Mouse (Mus musculus) MEL (cell line): ENCODE results near the gene 1700011L22Rik. TPM values are rescaled to one million over a fixed set of nuclear protein-coding genes. Genes with fewer than 3 reads are reported as not detected.

Source experiments
- DNase-seq: peaks from one replicate; pipeline ENCODE4 v3.0.0; 2011; ENCODE audit warnings: low read depth, low spot score
- H3K27ac ChIP-seq: 2 replicates; pipeline ENCODE4 v1.5.1; 2012; ENCODE audit warnings: low read depth, mild to moderate bottlenecking, control low read depth, low read length, moderate library complexity; ENCODE audit not compliant: control insufficient read depth
- H3K27me3 ChIP-seq, 2 experiments: fragments of 150-350 bp in 1 of 2; sonication (generic) in 1 of 2; 2 replicates each; pipeline ENCODE4 v1.6.1; 2012; ENCODE audit warnings: low read length in 2 of 2, mild to moderate bottlenecking in 2 of 2, improper control_type of control experiment in 1 of 2, moderate library complexity in 1 of 2; ENCODE audit not compliant: insufficient read depth in 2 of 2, control insufficient read depth in 1 of 2
- H3K36me3 ChIP-seq, 2 experiments: 2 replicates each; pipeline ENCODE4 v1.6.1; 2012 to 2014; ENCODE audit warnings: low read length in 2 of 2, improper control_type of control experiment in 1 of 2, inconsistent platforms in 1 of 2, mild to moderate bottlenecking in 1 of 2; ENCODE audit not compliant: insufficient read depth in 2 of 2, control insufficient read depth in 1 of 2
- H3K4me1 ChIP-seq, 2 experiments: fragments of 150-350 bp in 1 of 2; sonication (generic) in 1 of 2; 2 replicates each; pipeline ENCODE4 v1.6.1; 2012; ENCODE audit warnings: low read length in 2 of 2, improper control_type of control experiment in 1 of 2, mild to moderate bottlenecking in 1 of 2; ENCODE audit not compliant: insufficient read depth in 2 of 2, control insufficient read depth in 1 of 2
- H3K4me3 ChIP-seq, 2 experiments: fragments of 150-350 bp in 1 of 2; sonication (generic) in 1 of 2; 2 replicates each; pipeline ENCODE4 v1.5.1; 2012; ENCODE audit warnings: low read depth in 2 of 2, low read length in 2 of 2, mild to moderate bottlenecking in 2 of 2, moderate library complexity in 2 of 2, control low read depth in 1 of 2, improper control_type of control experiment in 1 of 2; ENCODE audit not compliant: control insufficient read depth in 1 of 2, insufficient read depth in 1 of 2
- H3K79me2 ChIP-seq: 2 replicates; pipeline ENCODE4 v1.6.1; 2012; ENCODE audit warnings: mild to moderate bottlenecking, low read length, moderate library complexity; ENCODE audit not compliant: control insufficient read depth, poor library complexity, insufficient read depth
- H3K9ac ChIP-seq: 2 replicates; pipeline ENCODE4 v1.6.1; 2012; ENCODE audit warnings: low read depth, mild to moderate bottlenecking, control low read depth, low read length, moderate library complexity; ENCODE audit not compliant: control insufficient read depth, poor library complexity, severe bottlenecking
- H3K9me3 ChIP-seq: fragments of 150-350 bp; sonication (generic); replicated peaks from 2 replicates; pipeline ENCODE4 v1.6.1; 2012; ENCODE audit warnings: mild to moderate bottlenecking, low read length, improper control_type of control experiment, moderate library complexity; ENCODE audit not compliant: insufficient read depth
- BHLHE40 ChIP-seq: IDR thresholded peaks from 2 replicates; pipeline ENCODE4 v1.6.1; 2012; ENCODE audit warnings: low read depth, mild to moderate bottlenecking, inconsistent platforms, low read length, improper control_type of control experiment, borderline replicate concordance
- E2F4 ChIP-seq: IDR thresholded peaks from 2 replicates; pipeline ENCODE4 v1.6.1; 2011; ENCODE audit warnings: low read depth, low read length, improper control_type of control experiment, borderline replicate concordance
- EP300 ChIP-seq, 2 experiments: IDR thresholded peaks; 2 replicates each; pipeline ENCODE4 v1.6.1; 2011; ENCODE audit warnings: improper control_type of control experiment in 2 of 2, low read length in 2 of 2, low read depth in 1 of 2, mild to moderate bottlenecking in 1 of 2
- ETS1 ChIP-seq: IDR thresholded peaks from 2 replicates; pipeline ENCODE4 v1.6.1; 2012; ENCODE audit warnings: low read depth, mild to moderate bottlenecking, inconsistent platforms, low read length, improper control_type of control experiment, moderate library complexity
- MAFK ChIP-seq: IDR thresholded peaks from 2 replicates; pipeline ENCODE4 v1.6.1; 2011; ENCODE audit warnings: low read depth, mild to moderate bottlenecking, low read length, improper control_type of control experiment, borderline replicate concordance
- MAZ ChIP-seq: IDR thresholded peaks from 2 replicates; pipeline ENCODE4 v1.6.1; 2012; ENCODE audit warnings: low read depth, mild to moderate bottlenecking, inconsistent platforms, low read length, improper control_type of control experiment
- MEF2A ChIP-seq: IDR thresholded peaks from 2 replicates; pipeline ENCODE4 v1.6.1; 2014; ENCODE audit warnings: low read depth, mild to moderate bottlenecking, inconsistent platforms, low read length, improper control_type of control experiment; ENCODE audit not compliant: poor library complexity, insufficient replicate concordance, severe bottlenecking; ENCODE audit errors: extremely low read depth
- TBP ChIP-seq: IDR thresholded peaks from 2 replicates; pipeline ENCODE4 v1.8.0; 2011; ENCODE audit warnings: low read depth, low read length, improper control_type of control experiment
- USF2 ChIP-seq, 2 experiments: IDR thresholded peaks; 2 replicates each; pipeline ENCODE4 v1.6.1; 2011 to 2012; ENCODE audit warnings: improper control_type of control experiment in 2 of 2, low read length in 2 of 2, borderline replicate concordance in 1 of 2, inconsistent platforms in 1 of 2, low read depth in 1 of 2, mild to moderate bottlenecking in 1 of 2; ENCODE audit not compliant: insufficient read depth in 1 of 2
- ZMIZ1 ChIP-seq: IDR thresholded peaks from 2 replicates; pipeline ENCODE4 v1.6.1; 2012; ENCODE audit warnings: low read depth, mild to moderate bottlenecking, inconsistent platforms, low read length, improper control_type of control experiment, moderate library complexity
- polyA plus RNA-seq, 2 experiments: library from polyadenylated mRNA; stranded (reverse) in 1 of 2; unstranded in 1 of 2; fragments of >175 nt in 1 of 2; fragments of >200 nt in 1 of 2; gene quantifications; 2 replicates each; pipeline versions ENCODE4 v1.2.1 to v1.2.4; 2012; ENCODE audit warnings: low replicate concordance in 2 of 2, low read depth in 1 of 2; ENCODE audit not compliant: insufficient read length in 2 of 2, insufficient read depth in 1 of 2, missing spikeins in 1 of 2
- total RNA-seq: library from RNA; depleted of rRNA; stranded (reverse); fragments of 300-350 nt; gene quantifications from 2 replicates; pipeline ENCODE4 v1.2.3, GENCODE M21; 2012

1700011L22Rik gene
- total and polyA plus RNA-seq, 3 experiments = not detected

DNA sequence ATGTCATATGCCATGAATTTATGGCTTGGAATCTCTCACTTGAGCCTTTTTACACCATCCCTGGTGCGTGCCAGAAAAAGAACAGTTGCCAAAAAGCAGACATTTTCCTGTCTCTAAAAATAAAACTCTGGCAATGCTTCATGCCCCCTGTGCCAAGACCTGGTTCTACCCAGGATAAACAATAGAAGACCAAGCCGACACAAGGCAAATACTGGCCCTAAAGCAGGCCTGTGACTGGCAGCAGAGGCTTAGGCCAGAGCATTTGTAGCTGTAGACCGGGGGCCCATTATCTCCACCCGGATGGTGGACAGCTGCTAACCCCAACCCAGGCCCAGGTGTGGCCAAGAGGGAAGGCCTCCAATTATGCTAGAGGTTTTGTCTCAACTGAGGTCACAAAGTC lies 41.5 kb downstream of the 1700011L22Rik start:
- no peak for TF ChIP-seq EP300 (IDR thresholded peaks at IDR 0.05; ENCODE audit: low read depth in 1 of 2, low read length in 2 of 2)
- no peak for TF ChIP-seq ETS1
- no peak for TF ChIP-seq MAZ
- no peak for TF ChIP-seq TBP
- no peak for TF ChIP-seq MAFK
- no peak for TF ChIP-seq ZMIZ1
- no peak for TF ChIP-seq E2F4
- H3K36me3 ChIP-seq = no peaks in the 10 kb centered on the region

DNA sequence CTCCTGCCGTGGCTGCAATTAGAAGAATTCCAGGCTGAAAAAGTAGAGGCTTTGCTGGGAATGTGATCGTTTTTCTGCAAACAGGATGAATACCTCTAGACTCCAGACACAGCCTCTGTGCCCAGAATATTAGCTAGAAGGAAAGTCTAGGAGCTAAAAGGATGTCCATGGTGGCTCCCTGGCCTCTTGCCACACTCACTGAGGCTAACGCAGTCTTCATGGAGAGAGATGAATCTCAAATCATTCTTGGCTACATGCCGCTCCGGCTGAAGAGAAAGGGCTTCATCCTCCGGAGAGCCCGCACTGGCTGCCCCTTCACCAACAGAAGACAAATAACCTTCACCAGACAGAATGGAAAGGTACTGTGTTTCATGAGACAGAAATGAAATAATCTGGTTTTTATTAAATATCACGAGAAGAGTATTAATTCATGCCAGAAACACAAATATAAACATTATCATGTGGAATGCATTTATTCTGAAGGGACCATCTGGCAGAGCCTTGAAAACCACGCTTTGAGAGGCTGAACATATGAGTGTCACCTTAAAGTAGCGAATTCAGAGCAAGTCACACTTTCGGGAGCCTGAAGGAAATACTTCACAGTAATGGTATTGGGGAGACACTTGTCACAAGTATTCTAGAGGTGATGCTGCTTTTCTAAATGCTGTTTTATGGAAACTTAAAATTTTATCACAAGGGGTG lies 46.8 kb downstream of the 1700011L22Rik start:
- no peaks in the 10 kb centered on the region for H3K36me3 ChIP-seq
- no peak overlapping the region for H3K27ac ChIP-seq
- no peaks in the 10 kb centered on the region for H3K79me2 ChIP-seq
- TF ChIP-seq MEF2A (no peak), USF2 (IDR thresholded peaks at IDR 0.05; ENCODE audit: borderline replicate concordance in 1 of 2, insufficient read depth in 1 of 2, low read depth in 1 of 2, low read length in 2 of 2) (no peak)
- H3K4me3 ChIP-seq = no peak overlapping the region
- no peaks in the 10 kb centered on the region for H3K4me1 ChIP-seq
- no peak overlapping the region for H3K9ac ChIP-seq
- H3K9me3 ChIP-seq = no peaks in the 10 kb centered on the region
- DNase-seq = no peak
- H3K27me3 ChIP-seq = no peaks in the 10 kb centered on the region

More for the DNA sequence above, 41.5 kb downstream of the 1700011L22Rik start:
- Histone ChIP-seq H3K27ac (no peak overlapping the region), H3K27me3 (no peaks in the 10 kb centered on the region), H3K4me3 (no peak overlapping the region), H3K79me2 (no peaks in the 10 kb centered on the region), H3K9ac (no peak overlapping the region), H3K4me1 (no peaks in the 10 kb centered on the region), H3K9me3 (no peaks in the 10 kb centered on the region)
- no peak for DNase-seq

DNA sequence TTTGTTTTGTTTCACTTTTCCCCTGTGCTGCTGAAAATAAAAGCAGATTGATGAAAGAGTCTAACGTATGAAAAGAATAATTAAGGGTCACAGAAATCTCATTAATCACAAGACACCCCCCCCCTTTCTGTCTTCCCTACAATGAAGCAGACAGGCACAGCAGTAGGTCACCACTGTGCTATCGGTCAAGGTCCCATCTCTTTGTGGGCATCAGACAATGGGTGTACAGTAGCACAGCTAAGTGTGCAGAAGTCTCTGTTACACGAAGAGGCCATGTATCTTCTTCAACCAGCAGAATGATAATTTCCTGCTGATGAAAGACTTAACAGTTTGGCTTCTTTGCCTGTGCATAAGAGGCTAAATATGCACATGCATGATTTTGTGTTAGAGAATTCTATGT lies 49.7 kb downstream of the 1700011L22Rik start:
- Histone ChIP-seq H3K9ac (no peak overlapping the region), H3K36me3 (no peaks in the 10 kb centered on the region), H3K4me3 (no peak overlapping the region), H3K4me1 (no peaks in the 10 kb centered on the region), H3K9me3 (no peaks in the 10 kb centered on the region), H3K79me2 (no peaks in the 10 kb centered on the region), H3K27ac (no peak overlapping the region), H3K27me3 (no peaks in the 10 kb centered on the region)
- no peak for DNase-seq
- no peak for TF ChIP-seq BHLHE40
